Comparison of ENCODE assay signal across 26 mouse cellular contexts in genomic region chr6:97658921-97659320, GRCm38 (mm10). TPM values are rescaled to one million over a fixed set of nuclear protein-coding genes. Genes with fewer than 3 reads are reported as not detected.
DNase-seq lines count a peak whose midpoint lies in the region; ATAC-seq and TF ChIP-seq lines count a peak whose summit lies in the region.
"Had no signal": no experiment of that assay in that cellular context is flagged by ENCODE, and none has a peak within 500 bp of the region (broad histone marks: within the 10 kb centered on the region; RNA-seq: fewer than 3 reads in every experiment).

No protein-coding gene starts in this region.

- TF ChIP-seq CTCF in E14TG2a.4 (conservative IDR thresholded peaks at IDR 0.05; ENCODE audit: low read length), result no peak

- DNase-seq in ES-CJ7 (ENCODE audit: low read depth, low spot score), result peak; percentile 80
- peak; percentile 65 for DNase-seq in R1 (ENCODE audit: low read depth, low spot score)
- DNase-seq in gastrocnemius, adult 8-10 months (ENCODE audit: low spot score in 2 of 2), result no peak
- DNase-seq in embryo, embryonic 10.5 days (ENCODE audit: low spot score), result no peak
- DNase-seq: adrenal gland, adult 8-10 months; adrenal gland, postnatal 14 days; adrenal gland, postnatal 36 days; B cell, adult 2 months; cerebellum, adult 11-12 months; cerebellum, adult 2 months; cerebellum, adult 9-10 months; cerebellum, postnatal 10 days; cerebellum, postnatal 25 days; embryo, embryonic 11 days; forebrain, postnatal 0 days had no signal

- H3K36me3 ChIP-seq in E14TG2a.4 (ENCODE audit: insufficient read depth, low read length), result no peaks in the 10 kb centered on the region
- H3K36me3 ChIP-seq in kidney, embryonic 14.5 days (ENCODE audit: control insufficient read depth, insufficient read depth, low read length), result no peaks in the 10 kb centered on the region
- H3K36me3 ChIP-seq: embryonic facial prominence, embryonic 13.5 days; embryonic facial prominence, embryonic 15.5 days; forebrain, embryonic 15.5 days; G1E had no signal

- H3K4me1 ChIP-seq in E14TG2a.4 (replicated peaks; ENCODE audit: low read depth, low read length), result peaks cover 18% of the 10 kb centered on the region
- H3K4me1 ChIP-seq in kidney, embryonic 14.5 days (ENCODE audit: control insufficient read depth, insufficient read depth, low read length), result no peaks in the 10 kb centered on the region
- H3K4me1 ChIP-seq: embryonic facial prominence, embryonic 13.5 days; embryonic facial prominence, embryonic 15.5 days; forebrain, embryonic 13.5 days; forebrain, embryonic 15.5 days had no signal

- no peak overlapping the region for H3K9ac ChIP-seq in kidney, embryonic 14.5 days (ENCODE audit: low read depth, low read length)
- H3K9ac ChIP-seq: embryonic facial prominence, embryonic 13.5 days; embryonic facial prominence, embryonic 15.5 days; forebrain, embryonic 13.5 days; forebrain, embryonic 15.5 days; forebrain, postnatal 0 days had no signal

- peak overlapping the region; percentile 66 for H3K4me3 ChIP-seq in E14TG2a.4 (replicated peaks; ENCODE audit: low read length)
- no peak overlapping the region for H3K4me3 ChIP-seq in kidney, embryonic 14.5 days (ENCODE audit: low read length)
- H3K4me3 ChIP-seq: embryonic facial prominence, embryonic 13.5 days; embryonic facial prominence, embryonic 15.5 days; forebrain, embryonic 13.5 days; forebrain, embryonic 15.5 days had no signal

- no peak overlapping the region for H3K4me2 ChIP-seq in kidney, embryonic 14.5 days (replicated peaks; ENCODE audit: low read depth, low read length)
- H3K4me2 ChIP-seq: embryonic facial prominence, embryonic 13.5 days; embryonic facial prominence, embryonic 15.5 days; forebrain, embryonic 13.5 days; forebrain, embryonic 15.5 days had no signal

- peaks cover 14% of the 10 kb centered on the region for H3K9me3 ChIP-seq in E14TG2a.4 (ENCODE audit: low read length)
- no peaks in the 10 kb centered on the region for H3K9me3 ChIP-seq in kidney, embryonic 14.5 days (ENCODE audit: control insufficient read depth, low read length)
- H3K9me3 ChIP-seq: embryonic facial prominence, embryonic 13.5 days; embryonic facial prominence, embryonic 15.5 days; forebrain, embryonic 13.5 days; forebrain, embryonic 15.5 days had no signal

- WGBS in kidney, embryonic 14.5 days, result 89% methylated on average over 6 of the region's 6 CpGs

- no peak overlapping the region for H3K27ac ChIP-seq in kidney, embryonic 14.5 days (ENCODE audit: low read depth, low read length)
- H3K27ac ChIP-seq: embryonic facial prominence, embryonic 13.5 days; embryonic facial prominence, embryonic 15.5 days; forebrain, embryonic 13.5 days; forebrain, embryonic 15.5 days had no signal

- H3K27me3 ChIP-seq in E14TG2a.4 (ENCODE audit: insufficient read depth, low read length), result no peaks in the 10 kb centered on the region
- no peaks in the 10 kb centered on the region for H3K27me3 ChIP-seq in kidney, embryonic 14.5 days (ENCODE audit: control insufficient read depth, insufficient read depth, low read length)
- H3K27me3 ChIP-seq: CH12.LX; embryonic facial prominence, embryonic 13.5 days; embryonic facial prominence, embryonic 15.5 days; forebrain, embryonic 13.5 days; forebrain, embryonic 15.5 days had no signal

- no peak for ATAC-seq in kidney, embryonic 14.5 days (ENCODE audit: low FRiP score, low TSS enrichment)
- ATAC-seq: activated CD4-positive, CD25-positive, alpha-beta regulatory T cell, adult 4 months; CD4-positive, CD25-positive, alpha-beta regulatory T cell, adult 4 months; forebrain, embryonic 13.5 days; forebrain, embryonic 15.5 days; forebrain, postnatal 0 days; Patski had no signal

RNA-seq across cellular contexts. Expression of gene Frmd4b, which starts 41.6 kb away (rescaled TPM):
- total RNA-seq in gastrocnemius, adult 8-10 months (2022), result 1 to 10 TPM; 2.6 to 6.5 (median 4.7) TPM
- 9.7 and 13.7 TPM in 2 replicates for polyA plus RNA-seq in kidney, embryonic 14.5 days (2014; fragmentation: Nextera tagmentation; extraction: Ambion mirVana)
- polyA plus RNA-seq: G1E had no signal

Comparison
In these comparisons a context has a peak if more than half of its experiments do, and no peak if none do; other contexts are left out.
1. DNase-seq: peak in ES-CJ7 (single experiment) and R1 (single experiment); none in gastrocnemius, adult 8-10 months (0 of 2) and embryo, embryonic 10.5 days (single experiment).